Comparison of ENCODE assay signal across 16 mouse cellular contexts in genomic region chr15:80683990-80684389, GRCm38 (mm10). TPM values are rescaled to one million over a fixed set of nuclear protein-coding genes. Genes with fewer than 3 reads are reported as not detected.
DNase-seq lines count a peak whose midpoint lies in the region; ATAC-seq and TF ChIP-seq lines count a peak whose summit lies in the region.
"Had no signal": no experiment of that assay in that cellular context is flagged by ENCODE, and none has a peak within 500 bp of the region (broad histone marks: within the 10 kb centered on the region; RNA-seq: fewer than 3 reads in every experiment).

No protein-coding gene starts in this region.

- H3K27me3 ChIP-seq in forebrain, postnatal 0 days (ENCODE audit: insufficient read depth, low read length), result no peaks in the 10 kb centered on the region
- H3K27me3 ChIP-seq in forebrain, embryonic 16.5 days (replicated peaks; ENCODE audit: control insufficient read depth, insufficient read depth, low read length), result no peaks in the 10 kb centered on the region
- no peaks in the 10 kb centered on the region for H3K27me3 ChIP-seq in neural tube, embryonic 13.5 days
- H3K27me3 ChIP-seq in midbrain, embryonic 11.5 days (ENCODE audit: control insufficient read depth, insufficient read depth, low read length), result no peaks in the 10 kb centered on the region

- WGBS in forebrain, postnatal 0 days, result 44% methylated on average over 3 of the region's 3 CpGs
- WGBS in forebrain, embryonic 16.5 days, result 47% methylated on average over 3 of the region's 3 CpGs
- WGBS in neural tube, embryonic 13.5 days, result 52% methylated on average over 3 of the region's 3 CpGs
- WGBS in midbrain, embryonic 11.5 days, result 46% methylated on average over 3 of the region's 3 CpGs

- H3K4me3 ChIP-seq in forebrain, postnatal 0 days (ENCODE audit: low read depth, low read length), result no peak overlapping the region
- H3K4me3 ChIP-seq in forebrain, embryonic 16.5 days (replicated peaks; ENCODE audit: low read length), result no peak overlapping the region
- H3K4me3 ChIP-seq in neural tube, embryonic 13.5 days, result no peak overlapping the region
- no peak overlapping the region for H3K4me3 ChIP-seq in midbrain, embryonic 11.5 days (ENCODE audit: low read depth, low read length)
- H3K4me3 ChIP-seq: embryonic facial prominence, embryonic 13.5 days; heart, embryonic 13.5 days; megakaryocyte, embryonic 14.5 days had no signal

- no peak overlapping the region for H3K4me2 ChIP-seq in forebrain, postnatal 0 days (ENCODE audit: low read depth)
- H3K4me2 ChIP-seq in forebrain, embryonic 16.5 days (ENCODE audit: low read length), result no peak overlapping the region
- no peak overlapping the region for H3K4me2 ChIP-seq in neural tube, embryonic 13.5 days
- H3K4me2 ChIP-seq in midbrain, embryonic 11.5 days, result no peak overlapping the region
- H3K4me2 ChIP-seq: embryonic facial prominence, embryonic 13.5 days; heart, embryonic 13.5 days had no signal

- peak; percentile 30 for ATAC-seq in forebrain, postnatal 0 days
- ATAC-seq in forebrain, embryonic 16.5 days, result no peak
- no peak for ATAC-seq in neural tube, embryonic 13.5 days (ENCODE audit: low read depth)
- ATAC-seq in midbrain, embryonic 11.5 days (ENCODE audit: low FRiP score), result no peak

- no peaks in the 10 kb centered on the region for H3K9me3 ChIP-seq in forebrain, postnatal 0 days (ENCODE audit: low read length)
- no peaks in the 10 kb centered on the region for H3K9me3 ChIP-seq in forebrain, embryonic 16.5 days (ENCODE audit: control insufficient read depth, low read length)
- no peaks in the 10 kb centered on the region for H3K9me3 ChIP-seq in neural tube, embryonic 13.5 days
- H3K9me3 ChIP-seq in midbrain, embryonic 11.5 days (ENCODE audit: control insufficient read depth, low read length), result no peaks in the 10 kb centered on the region
- H3K9me3 ChIP-seq: embryonic facial prominence, embryonic 13.5 days; heart, embryonic 13.5 days; megakaryocyte, embryonic 14.5 days had no signal

- no peak for TF ChIP-seq CTCF in forebrain, postnatal 0 days (IDR thresholded peaks at IDR 0.05; ENCODE audit: low read depth)

- H3K4me1 ChIP-seq in forebrain, postnatal 0 days (ENCODE audit: insufficient read depth), result peaks cover 4% of the 10 kb centered on the region; the same call in 1 of the 2 replicates
- H3K4me1 ChIP-seq in forebrain, embryonic 16.5 days (replicated peaks; ENCODE audit: control insufficient read depth, insufficient read depth, low read length), result peaks cover 22% of the 10 kb centered on the region
- H3K4me1 ChIP-seq in neural tube, embryonic 13.5 days (replicated peaks), result peaks cover 61% of the 10 kb centered on the region
- peaks cover 17% of the 10 kb centered on the region for H3K4me1 ChIP-seq in midbrain, embryonic 11.5 days (ENCODE audit: control insufficient read depth, insufficient read depth, low read length)

- no peaks in the 10 kb centered on the region for H3K36me3 ChIP-seq in forebrain, postnatal 0 days (ENCODE audit: insufficient read depth)
- no peaks in the 10 kb centered on the region for H3K36me3 ChIP-seq in forebrain, embryonic 16.5 days (ENCODE audit: control insufficient read depth, insufficient read depth)
- H3K36me3 ChIP-seq in neural tube, embryonic 13.5 days, result no peaks in the 10 kb centered on the region
- H3K36me3 ChIP-seq in midbrain, embryonic 11.5 days (ENCODE audit: control insufficient read depth, insufficient read depth, low read length), result no peaks in the 10 kb centered on the region
- H3K36me3 ChIP-seq: embryonic facial prominence, embryonic 13.5 days; heart, embryonic 13.5 days had no signal

- no peak overlapping the region for H3K9ac ChIP-seq in forebrain, postnatal 0 days
- no peak overlapping the region for H3K9ac ChIP-seq in forebrain, embryonic 16.5 days (replicated peaks; ENCODE audit: low read depth, low read length)
- H3K9ac ChIP-seq in neural tube, embryonic 13.5 days, result no peak overlapping the region
- H3K9ac ChIP-seq in midbrain, embryonic 11.5 days (ENCODE audit: low read length), result no peak overlapping the region
- H3K9ac ChIP-seq: embryonic facial prominence, embryonic 13.5 days; heart, embryonic 13.5 days had no signal

- no peak overlapping the region for H3K27ac ChIP-seq in forebrain, postnatal 0 days (ENCODE audit: low read depth, low read length)
- H3K27ac ChIP-seq in forebrain, embryonic 16.5 days (ENCODE audit: low read length), result no peak overlapping the region
- peak overlapping the region; percentile 19; the same call in 1 of the 2 replicates for H3K27ac ChIP-seq in neural tube, embryonic 13.5 days (replicated peaks)
- H3K27ac ChIP-seq in midbrain, embryonic 11.5 days (ENCODE audit: low read depth, low read length), result 0 out of 2 replicates have a peak overlapping the region, but pooled peaks have one; percentile 30
- H3K27ac ChIP-seq: embryonic facial prominence, embryonic 13.5 days; heart, embryonic 13.5 days had no signal

- no peak for DNase-seq in forebrain, postnatal 0 days
- DNase-seq in neural tube, embryonic 10.5 days (ENCODE audit: extremely low spot score, low spot score), result no peak
- no peak for DNase-seq in midbrain, embryonic 11.5 days (ENCODE audit: low spot score, missing footprints)
- DNase-seq in retina, postnatal 1 day, result peak; percentile 45
- DNase-seq in spleen, postnatal 10 days (ENCODE audit: low spot score in 2 of 2), result no peak
- no peak for DNase-seq in left cerebral cortex, postnatal 4 days
- DNase-seq: adrenal gland, postnatal 14 days; cerebellum, postnatal 36 days; liver; right cerebral cortex, adult 18-20 months; spleen, adult 18-20 months had no signal

- intact Hi-C loops in left cerebral cortex, postnatal 4 days (cut with DNase I), result no loop called here

RNA-seq across cellular contexts. Expression of gene Fam83f, which starts 12.3 kb away (rescaled TPM):
- total RNA-seq in forebrain, postnatal 0 days (2014; rRNA removed), result 0.23 and 1.1 TPM in 2 replicates
- 0.11 and 0.36 TPM in 2 replicates for polyA plus RNA-seq in forebrain, postnatal 0 days (2015; fragmentation: Nextera tagmentation; extraction: Ambion mirVana)
- polyA plus RNA-seq in forebrain, embryonic 16.5 days (2015; fragmentation: Nextera tagmentation; extraction: Ambion mirVana), result 0.12 TPM in 1 of 2 replicates, not detected in the other
- polyA plus RNA-seq in neural tube, embryonic 13.5 days (2015; fragmentation: Nextera tagmentation; extraction: Ambion mirVana), result 0.22 and 0.28 TPM in 2 replicates
- polyA plus RNA-seq in midbrain, embryonic 11.5 days (2014; fragmentation: Nextera tagmentation; extraction: Ambion mirVana), result 0.12 and 0.16 TPM in 2 replicates
- under 1 TPM; 0.44 to 0.52 TPM for total RNA-seq in left cerebral cortex, postnatal 4 days (2021)

RNA-seq across cellular contexts. Expression of gene Tnrc6b, which starts 27.1 kb away (rescaled TPM):
- 21.8 and 24.0 TPM in 2 replicates for total RNA-seq in forebrain, postnatal 0 days (2014; rRNA removed)
- 10.3 and 21.0 TPM in 2 replicates for polyA plus RNA-seq in forebrain, postnatal 0 days (2015; fragmentation: Nextera tagmentation; extraction: Ambion mirVana)
- polyA plus RNA-seq in forebrain, embryonic 16.5 days (2015; fragmentation: Nextera tagmentation; extraction: Ambion mirVana), result 30.2 and 41.6 TPM in 2 replicates
- polyA plus RNA-seq in neural tube, embryonic 13.5 days (2015; fragmentation: Nextera tagmentation; extraction: Ambion mirVana), result 32.7 and 35.5 TPM in 2 replicates
- polyA plus RNA-seq in midbrain, embryonic 11.5 days (2014; fragmentation: Nextera tagmentation; extraction: Ambion mirVana), result 14.7 and 17.0 TPM in 2 replicates
- total RNA-seq in left cerebral cortex, postnatal 4 days (2021), result 100 to 1,000 TPM; 145 to 146 TPM

Comparison
In these comparisons a context has a peak if more than half of its experiments do, and no peak if none do; other contexts are left out.
1. H3K27ac ChIP-seq: peak in neural tube, embryonic 13.5 days (single experiment) and midbrain, embryonic 11.5 days (single experiment); none in forebrain, postnatal 0 days (single experiment) and forebrain, embryonic 16.5 days (single experiment).